Mouse (Mus musculus): ENCODE results near the gene Acsm2. TPM values are rescaled to one million over a fixed set of nuclear protein-coding genes. Genes with fewer than 3 reads are reported as not detected.

Gene Acsm2
- polyA plus RNA-seq, 1 experiment from 2014 or later, result not detected

DNA sequence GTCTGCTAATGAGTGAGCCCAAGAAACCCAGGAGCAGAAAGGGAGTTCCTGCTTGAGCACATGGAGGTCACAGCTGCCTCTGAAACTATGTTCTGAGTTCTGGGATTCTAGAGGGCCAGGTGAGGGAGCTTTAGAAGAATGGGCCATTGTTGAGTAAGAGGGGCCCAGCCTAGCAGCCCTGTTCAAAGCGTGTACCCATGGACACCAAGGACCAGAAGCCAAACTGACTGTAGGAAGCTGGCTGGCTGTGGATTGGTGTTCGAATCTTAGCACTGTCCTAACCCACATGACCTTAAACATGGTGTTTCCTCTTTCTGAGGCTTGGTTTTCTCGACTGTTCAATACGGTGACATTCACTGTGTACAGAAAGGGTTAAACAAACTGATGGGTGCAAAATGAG is 30.8 kb upstream of the Acsm2 start, which contains the start of gene Pdilt:
Gene Pdilt (minus strand): TSS at position 101 of the 400 bp plus-strand sequence.
- DNase-seq, result no peak
- Histone ChIP-seq H3K4me3 (replicated peaks; ENCODE audit: low read depth, low read length) (no peak within 1 kb of the TSS), H3K9ac (replicated peaks; ENCODE audit: low read length) (no peak within 1 kb of the TSS), H3K4me1 (ENCODE audit: control insufficient read depth, insufficient read depth, low read length) (no peaks in the 10 kb centered on the region), H3K9me3 (ENCODE audit: control insufficient read depth, low read length) (no peaks in the 10 kb centered on the region), H3K27me3 (ENCODE audit: control insufficient read depth, insufficient read depth, low read length) (no peaks in the 10 kb centered on the region), H3K27ac (replicated peaks; ENCODE audit: low read depth, low read length) (no peak within 1 kb of the TSS), H3K36me3 (ENCODE audit: control insufficient read depth, insufficient read depth, low read length) (no peaks in the 10 kb centered on the region), H3K4me2 (ENCODE audit: low read length) (no peak within 1 kb of the TSS)
- WGBS, result 83% methylated on average over 4 of the region's 4 CpGs
- no peak for ATAC-seq (ENCODE audit: low FRiP score, low TSS enrichment)

DNA sequence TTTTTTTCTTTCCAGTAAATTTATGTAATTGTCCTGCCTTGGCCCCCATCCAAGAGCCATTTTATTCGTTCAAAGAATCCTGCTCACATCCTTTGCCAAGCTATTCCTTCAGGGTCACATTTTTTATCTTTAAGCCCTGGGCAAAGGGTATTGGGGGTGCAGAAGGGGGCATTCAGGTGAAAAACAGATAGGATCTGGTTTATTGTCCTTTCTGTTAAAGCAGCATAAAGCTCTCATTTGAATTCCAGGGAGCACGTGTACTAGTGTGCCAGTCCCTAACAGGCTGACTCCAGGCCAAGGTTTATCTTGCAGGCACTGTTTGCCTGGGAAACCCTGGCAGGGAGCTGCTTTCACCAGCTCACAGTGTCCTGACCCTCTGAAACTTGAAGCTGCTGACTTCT is 28.3 kb upstream of the Acsm2 start:
- no peaks in the 10 kb centered on the region for H3K36me3 ChIP-seq (ENCODE audit: control insufficient read depth, insufficient read depth, low read length)
- no peak overlapping the region for H3K4me3 ChIP-seq (replicated peaks; ENCODE audit: low read depth, low read length)
- H3K9ac ChIP-seq (replicated peaks; ENCODE audit: low read length), result no peak overlapping the region
- DNase-seq (peak; percentile 37), ATAC-seq (ENCODE audit: low FRiP score, low TSS enrichment) (no peak)
- no peaks in the 10 kb centered on the region for H3K4me1 ChIP-seq (ENCODE audit: control insufficient read depth, insufficient read depth, low read length)
- no peak overlapping the region for H3K4me2 ChIP-seq (ENCODE audit: low read length)
- H3K27ac ChIP-seq (replicated peaks; ENCODE audit: low read depth, low read length), result no peak overlapping the region
- no peaks in the 10 kb centered on the region for H3K9me3 ChIP-seq (ENCODE audit: control insufficient read depth, low read length)
- no peaks in the 10 kb centered on the region for H3K27me3 ChIP-seq (ENCODE audit: control insufficient read depth, insufficient read depth, low read length)
- 35% methylated on average over 2 of the region's 2 CpGs for WGBS

DNA sequence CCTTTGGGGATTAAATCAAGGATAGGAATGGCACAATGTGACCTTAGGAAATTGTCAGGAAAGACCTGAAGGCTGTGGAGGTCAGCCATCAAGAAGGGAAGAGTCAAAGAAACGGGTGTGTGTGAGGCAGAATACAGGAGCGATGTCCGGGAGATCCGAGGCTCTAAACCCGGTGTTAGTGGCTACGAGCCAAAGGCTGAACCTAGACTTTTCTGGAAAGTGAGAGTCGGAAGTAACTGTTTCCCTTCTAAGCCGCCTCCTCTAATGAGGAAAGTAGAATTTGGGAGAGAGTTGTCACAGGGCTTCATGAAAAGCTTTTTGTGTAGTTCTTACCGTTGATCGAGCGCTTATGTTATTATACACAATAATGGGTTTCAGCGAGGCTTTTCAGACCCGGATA is 27.7 kb upstream of the Acsm2 start:
- Histone ChIP-seq H3K36me3 (ENCODE audit: control insufficient read depth, insufficient read depth, low read length) (no peaks in the 10 kb centered on the region), H3K27ac (replicated peaks; ENCODE audit: low read depth, low read length) (no peak overlapping the region), H3K4me1 (ENCODE audit: control insufficient read depth, insufficient read depth, low read length) (no peaks in the 10 kb centered on the region), H3K9ac (replicated peaks; ENCODE audit: low read length) (no peak overlapping the region), H3K4me2 (ENCODE audit: low read length) (no peak overlapping the region), H3K4me3 (replicated peaks; ENCODE audit: low read depth, low read length) (no peak overlapping the region), H3K27me3 (ENCODE audit: control insufficient read depth, insufficient read depth, low read length) (no peaks in the 10 kb centered on the region), H3K9me3 (ENCODE audit: control insufficient read depth, low read length) (no peaks in the 10 kb centered on the region)
- DNase-seq (peak; percentile 2), ATAC-seq (ENCODE audit: low FRiP score, low TSS enrichment) (no peak)
- WGBS, result 59% methylated on average over 13 of the region's 13 CpGs

DNA sequence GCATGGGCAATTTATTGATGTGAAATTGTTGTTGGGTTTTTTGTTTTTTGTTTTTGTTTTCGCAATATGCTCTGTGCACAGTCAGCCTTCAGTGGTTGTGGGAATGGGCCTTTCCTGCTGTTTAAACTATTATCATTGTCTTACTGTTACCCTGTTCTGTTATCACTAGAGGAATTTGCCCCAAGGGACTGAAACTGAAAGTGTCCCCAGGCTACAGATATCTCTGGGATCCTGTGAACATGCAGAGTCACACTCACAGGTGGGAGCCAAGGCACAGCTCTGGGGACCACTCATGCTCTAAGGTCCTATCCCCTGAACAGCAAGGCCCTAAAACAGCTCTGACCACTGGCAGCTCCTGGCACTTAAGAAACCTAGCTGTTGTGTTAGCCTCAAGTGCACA is 27.0 kb upstream of the Acsm2 start:
- no peak overlapping the region for H3K4me2 ChIP-seq (ENCODE audit: low read length)
- no peaks in the 10 kb centered on the region for H3K4me1 ChIP-seq (ENCODE audit: control insufficient read depth, insufficient read depth, low read length)
- H3K9ac ChIP-seq (replicated peaks; ENCODE audit: low read length), result no peak overlapping the region
- 100% methylated on average over 1 of the region's 1 CpGs for WGBS
- DNase-seq (no peak), ATAC-seq (ENCODE audit: low FRiP score, low TSS enrichment) (no peak)
- no peaks in the 10 kb centered on the region for H3K9me3 ChIP-seq (ENCODE audit: control insufficient read depth, low read length)
- no peaks in the 10 kb centered on the region for H3K36me3 ChIP-seq (ENCODE audit: control insufficient read depth, insufficient read depth, low read length)
- H3K27me3 ChIP-seq (ENCODE audit: control insufficient read depth, insufficient read depth, low read length), result no peaks in the 10 kb centered on the region
- H3K4me3 ChIP-seq (replicated peaks; ENCODE audit: low read depth, low read length), result no peak overlapping the region
- H3K27ac ChIP-seq (replicated peaks; ENCODE audit: low read depth, low read length), result no peak overlapping the region

DNA sequence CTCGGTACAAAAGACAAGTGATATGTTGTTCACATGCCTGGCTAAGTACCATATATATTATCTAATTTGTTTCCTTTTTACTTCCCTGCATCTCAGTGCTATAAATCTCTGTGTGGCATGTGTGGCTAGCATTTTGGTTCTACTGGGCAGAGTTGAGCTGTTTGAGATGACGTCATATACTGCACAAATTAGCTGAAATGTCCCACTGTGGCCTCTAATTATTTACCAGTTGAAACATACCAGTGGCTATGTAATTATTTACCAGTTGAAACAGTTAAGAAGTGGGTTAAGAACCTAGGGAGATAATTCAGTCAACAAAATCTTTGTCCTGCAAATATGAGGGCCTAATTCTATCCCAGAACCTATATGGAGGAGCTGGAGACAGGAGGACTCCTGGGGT is 26.6 kb upstream of the Acsm2 start:
- no peak overlapping the region for H3K9ac ChIP-seq (replicated peaks; ENCODE audit: low read length)
- DNase-seq (no peak), ATAC-seq (ENCODE audit: low FRiP score, low TSS enrichment) (no peak)
- no peaks in the 10 kb centered on the region for H3K9me3 ChIP-seq (ENCODE audit: control insufficient read depth, low read length)
- no peak overlapping the region for H3K4me2 ChIP-seq (ENCODE audit: low read length)
- H3K36me3 ChIP-seq (ENCODE audit: control insufficient read depth, insufficient read depth, low read length), result no peaks in the 10 kb centered on the region
- no peaks in the 10 kb centered on the region for H3K27me3 ChIP-seq (ENCODE audit: control insufficient read depth, insufficient read depth, low read length)
- no peak overlapping the region for H3K4me3 ChIP-seq (replicated peaks; ENCODE audit: low read depth, low read length)
- no peaks in the 10 kb centered on the region for H3K4me1 ChIP-seq (ENCODE audit: control insufficient read depth, insufficient read depth, low read length)
- 88% methylated on average over 2 of the region's 2 CpGs for WGBS
- H3K27ac ChIP-seq (replicated peaks; ENCODE audit: low read depth, low read length), result no peak overlapping the region

DNA sequence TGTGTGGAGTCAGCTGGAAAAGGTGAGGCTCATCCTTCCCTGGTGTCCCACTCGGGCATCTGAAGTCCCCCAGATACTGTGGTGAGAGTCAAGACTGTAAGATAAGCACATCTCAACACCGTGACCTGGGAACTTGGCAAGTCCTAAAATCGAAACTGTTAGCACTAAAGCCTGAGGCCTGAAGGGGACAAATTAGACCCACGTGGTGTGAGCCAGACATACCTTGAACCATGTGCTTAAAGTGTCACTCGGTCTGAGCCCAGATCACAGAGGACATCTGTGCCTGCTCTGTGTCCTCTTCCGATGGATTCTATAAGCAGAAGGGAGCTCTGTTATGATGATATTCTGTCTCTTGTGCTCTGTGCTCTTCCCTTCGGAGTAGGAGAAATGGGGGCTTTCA is 25.5 kb upstream of the Acsm2 start:
- H3K27ac ChIP-seq (replicated peaks; ENCODE audit: low read depth, low read length), result no peak overlapping the region
- no peak overlapping the region for H3K4me2 ChIP-seq (ENCODE audit: low read length)
- no peak overlapping the region for H3K9ac ChIP-seq (replicated peaks; ENCODE audit: low read length)
- no peaks in the 10 kb centered on the region for H3K36me3 ChIP-seq (ENCODE audit: control insufficient read depth, insufficient read depth, low read length)
- 85% methylated on average over 7 of the region's 7 CpGs for WGBS
- H3K4me3 ChIP-seq (replicated peaks; ENCODE audit: low read depth, low read length), result no peak overlapping the region
- no peak for ATAC-seq (ENCODE audit: low FRiP score, low TSS enrichment)
- DNase-seq, result no peak
- H3K27me3 ChIP-seq (ENCODE audit: control insufficient read depth, insufficient read depth, low read length), result no peaks in the 10 kb centered on the region
- no peaks in the 10 kb centered on the region for H3K9me3 ChIP-seq (ENCODE audit: control insufficient read depth, low read length)
- H3K4me1 ChIP-seq (ENCODE audit: control insufficient read depth, insufficient read depth, low read length), result no peaks in the 10 kb centered on the region

DNA sequence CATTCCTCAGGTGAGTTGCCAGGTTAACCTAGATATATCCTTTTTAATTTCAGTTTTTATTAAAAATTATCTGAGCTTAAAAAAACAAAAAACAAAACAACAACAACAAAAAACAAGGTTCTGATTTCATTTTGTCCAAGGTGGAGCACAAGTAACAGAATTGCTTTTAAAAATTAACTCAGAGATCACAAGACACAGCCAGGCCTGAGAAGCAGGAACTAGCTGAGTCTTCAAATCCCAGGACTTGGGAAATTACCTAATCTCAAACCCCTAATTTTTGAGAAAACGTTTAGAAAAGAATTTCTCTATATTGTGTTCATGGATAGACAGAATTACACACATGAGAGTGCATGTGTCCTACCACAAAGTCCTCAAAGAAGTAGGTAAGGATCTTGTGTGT is 21.2 kb upstream of the Acsm2 start:
- H3K9ac ChIP-seq (replicated peaks; ENCODE audit: low read length), result no peak overlapping the region
- WGBS, result 60% methylated on average over 1 of the region's 1 CpGs
- DNase-seq (no peak), ATAC-seq (ENCODE audit: low FRiP score, low TSS enrichment) (no peak)
- H3K27ac ChIP-seq (replicated peaks; ENCODE audit: low read depth, low read length), result no peak overlapping the region
- H3K4me1 ChIP-seq (ENCODE audit: control insufficient read depth, insufficient read depth, low read length), result no peaks in the 10 kb centered on the region
- H3K4me2 ChIP-seq (ENCODE audit: low read length), result no peak overlapping the region
- no peaks in the 10 kb centered on the region for H3K27me3 ChIP-seq (ENCODE audit: control insufficient read depth, insufficient read depth, low read length)
- no peaks in the 10 kb centered on the region for H3K36me3 ChIP-seq (ENCODE audit: control insufficient read depth, insufficient read depth, low read length)
- H3K4me3 ChIP-seq (replicated peaks; ENCODE audit: low read depth, low read length), result no peak overlapping the region
- no peaks in the 10 kb centered on the region for H3K9me3 ChIP-seq (ENCODE audit: control insufficient read depth, low read length)

DNA sequence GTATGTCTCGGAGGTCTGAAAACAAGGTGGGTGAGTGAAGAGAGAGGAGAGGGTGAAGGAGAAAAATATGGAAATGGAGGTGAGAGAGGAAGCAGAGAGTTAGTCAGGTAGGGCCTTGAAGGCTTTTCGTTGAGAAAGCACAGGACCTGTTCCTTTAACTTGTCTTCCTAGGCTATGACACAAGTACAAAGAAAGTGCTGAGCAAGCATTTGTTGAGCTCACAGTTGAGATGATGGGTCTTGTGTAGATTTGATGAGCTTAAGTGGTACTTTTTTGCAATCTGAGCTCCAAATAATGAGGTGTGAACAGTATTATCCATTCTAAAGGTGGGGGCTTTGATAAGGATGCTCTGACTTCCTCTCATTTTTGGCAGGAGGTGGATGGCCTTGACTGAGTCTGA is 19.8 kb upstream of the Acsm2 start:
- 83% methylated on average over 2 of the region's 2 CpGs for WGBS
- no peak overlapping the region for H3K4me3 ChIP-seq (replicated peaks; ENCODE audit: low read depth, low read length)
- no peaks in the 10 kb centered on the region for H3K4me1 ChIP-seq (ENCODE audit: control insufficient read depth, insufficient read depth, low read length)
- no peak for ATAC-seq (ENCODE audit: low FRiP score, low TSS enrichment)
- no peaks in the 10 kb centered on the region for H3K27me3 ChIP-seq (ENCODE audit: control insufficient read depth, insufficient read depth, low read length)
- no peak overlapping the region for H3K9ac ChIP-seq (replicated peaks; ENCODE audit: low read length)
- H3K9me3 ChIP-seq (ENCODE audit: control insufficient read depth, low read length), result no peaks in the 10 kb centered on the region
- no peak overlapping the region for H3K4me2 ChIP-seq (ENCODE audit: low read length)
- H3K36me3 ChIP-seq (ENCODE audit: control insufficient read depth, insufficient read depth, low read length), result no peaks in the 10 kb centered on the region
- no peak overlapping the region for H3K27ac ChIP-seq (replicated peaks; ENCODE audit: low read depth, low read length)
- DNase-seq, result no peak

DNA sequence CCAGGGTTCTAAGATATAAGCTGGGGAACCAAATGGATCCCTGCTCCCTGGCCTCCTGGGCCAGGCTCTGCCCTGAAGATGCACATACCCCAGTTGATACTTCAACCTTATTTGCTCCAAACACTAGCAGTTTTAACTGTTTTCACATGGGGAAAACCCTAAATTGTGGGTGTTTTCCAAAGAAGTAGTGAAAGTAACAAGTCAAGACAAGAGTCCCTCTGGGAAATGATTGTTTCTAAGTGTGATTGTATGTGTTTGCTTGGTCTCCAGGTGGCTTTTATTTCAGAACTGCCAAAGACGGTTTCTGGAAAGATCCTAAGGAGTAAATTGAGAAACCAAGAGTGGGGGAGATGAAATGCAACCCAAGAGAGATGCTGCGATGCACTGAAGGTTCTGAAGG is 11.7 kb upstream of the Acsm2 start:
- WGBS, result 82% methylated on average over 2 of the region's 2 CpGs
- H3K9me3 ChIP-seq (ENCODE audit: control insufficient read depth, low read length), result no peaks in the 10 kb centered on the region
- no peaks in the 10 kb centered on the region for H3K4me1 ChIP-seq (ENCODE audit: control insufficient read depth, insufficient read depth, low read length)
- H3K27me3 ChIP-seq (ENCODE audit: control insufficient read depth, insufficient read depth, low read length), result no peaks in the 10 kb centered on the region
- no peaks in the 10 kb centered on the region for H3K36me3 ChIP-seq (ENCODE audit: control insufficient read depth, insufficient read depth, low read length)
- no peak overlapping the region for H3K4me3 ChIP-seq (replicated peaks; ENCODE audit: low read depth, low read length)
- no peak overlapping the region for H3K4me2 ChIP-seq (ENCODE audit: low read length)
- ATAC-seq (ENCODE audit: low FRiP score, low TSS enrichment) (no peak), DNase-seq (no peak)
- H3K27ac ChIP-seq (replicated peaks; ENCODE audit: low read depth, low read length), result no peak overlapping the region
- H3K9ac ChIP-seq (replicated peaks; ENCODE audit: low read length), result no peak overlapping the region

Measured in midbrain, embryonic 14.5 days (tissue).